Mouse (Mus musculus) cerebellum, adult (tissue): ENCODE data around the gene Dtnb.

Experiments
- ATAC-seq: cut with Nextera tagmentation; 2 replicates; pipeline ENCODE4 v1.9.2; 2017; ENCODE audit warnings: mild to moderate bottlenecking, moderate library complexity, mixed read lengths; ENCODE audit not compliant: insufficient number of reproducible peaks, low FRiP score, low TSS enrichment

Gene Dtnb

DNA sequence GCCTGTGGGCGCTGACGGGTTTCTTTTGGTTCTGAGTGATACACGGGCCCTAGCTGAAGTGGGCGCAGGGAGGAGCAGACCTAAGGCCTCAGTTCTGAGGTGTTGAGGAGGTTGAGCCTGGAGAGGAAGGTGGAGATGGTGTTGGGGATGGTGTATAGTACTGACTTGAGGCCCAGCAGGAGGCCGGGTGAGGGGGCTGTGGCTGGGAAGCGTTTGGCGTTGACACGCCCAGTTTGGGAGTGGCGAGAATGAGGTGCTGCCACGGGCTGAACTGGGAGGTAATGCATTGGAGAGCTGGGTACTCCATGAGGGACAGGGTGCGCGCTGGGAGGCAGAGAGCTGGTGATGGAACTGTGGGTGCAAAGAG, 253.5 kb downstream of the Dtnb start:
- ATAC-seq: no peak

DNA sequence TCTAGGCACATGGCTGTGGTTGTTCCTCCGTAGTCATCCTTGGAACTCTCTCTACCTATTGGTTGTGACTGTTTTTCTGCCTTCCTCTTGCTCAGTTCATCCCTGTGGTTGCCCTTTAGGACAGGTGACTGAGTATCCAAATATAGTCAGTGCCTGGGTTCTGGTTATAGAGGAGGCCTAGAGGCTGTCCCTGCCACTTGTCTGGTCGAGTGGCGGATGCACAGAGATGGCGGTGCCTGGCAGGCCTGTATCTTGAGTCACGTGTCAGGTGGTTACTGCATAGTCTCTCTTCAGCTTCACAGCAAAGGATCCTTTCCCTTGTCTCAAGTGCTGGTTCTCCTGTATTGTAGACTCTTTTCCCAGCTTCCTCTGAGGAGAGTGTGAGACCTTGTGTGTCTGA, 255.6 kb downstream of the Dtnb start:
- no peak for ATAC-seq
